Mouse (Mus musculus) heart, postnatal 0 days (tissue): ENCODE data around the gene Zfp988.
"Not testable (repeated sequence)": the region's sequence is repeated elsewhere in the genome, so short reads cannot be mapped to it uniquely, and the experiment has no call there.

Experiments
- CTCF ChIP-seq: IDR thresholded peaks from 2 replicates; pipeline ENCODE4 v1.5.1; 2016; ENCODE audit warnings: antibody characterized with exemption, control low read depth, low read depth
- EP300 ChIP-seq: IDR thresholded peaks from 2 replicates; pipeline ENCODE4 v1.6.1; 2016; ENCODE audit warnings: antibody characterized with exemption, low read depth

DNA sequence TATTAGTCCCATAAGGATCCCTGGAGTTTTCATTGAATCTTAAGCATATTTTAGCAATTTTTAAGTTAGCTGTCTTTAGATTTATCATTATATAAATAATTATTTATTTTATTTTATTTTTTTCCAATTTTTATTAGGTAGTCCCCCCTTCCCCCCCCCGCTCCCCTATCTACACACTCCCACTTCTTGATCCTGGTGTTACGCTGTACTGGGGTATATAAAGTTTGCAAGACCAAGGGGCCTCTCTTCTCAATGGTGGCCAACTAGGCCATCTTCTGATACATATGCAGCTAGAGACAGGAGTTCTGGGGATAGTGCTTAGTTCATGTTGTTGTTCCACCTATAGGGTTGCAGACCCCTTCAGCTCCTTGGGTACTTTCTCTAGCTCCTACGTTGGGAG, 42.8 kb upstream of the Zfp988 start:
- TF ChIP-seq CTCF, EP300: not testable (repeated sequence)
